Mouse (Mus musculus): ENCODE data around the gene Nipa2. TPM values are rescaled to one million over a fixed set of nuclear protein-coding genes. Genes with fewer than 3 reads are reported as not detected.
"Not testable (repeated sequence)": the region's sequence is repeated elsewhere in the genome, so short reads cannot be mapped to it uniquely, and the experiment has no call there.

Gene Nipa2
- total RNA-seq, 2 experiments from 2014 or later: 44.9 to 61.6 TPM

DNA sequence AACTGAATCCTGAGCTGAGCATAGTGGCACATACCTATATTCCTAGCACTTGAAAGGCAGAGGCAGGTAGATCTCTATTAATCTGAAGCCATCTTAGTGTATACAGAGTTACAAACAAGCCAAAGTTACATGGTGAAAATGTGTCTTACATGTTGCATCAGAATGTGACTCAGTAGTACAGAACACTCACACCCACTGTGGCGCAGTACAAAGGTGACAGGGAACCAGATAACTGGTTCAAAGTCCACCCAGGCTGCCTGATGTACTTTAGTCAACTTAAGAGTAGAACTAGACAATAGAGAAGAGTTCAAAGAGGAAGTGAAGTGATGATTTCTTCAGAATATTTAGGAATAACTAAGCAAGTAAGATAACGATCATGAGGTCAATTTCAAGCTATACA is 27.3 kb downstream of the Nipa2 start:
- DNase-seq: no peak

DNA sequence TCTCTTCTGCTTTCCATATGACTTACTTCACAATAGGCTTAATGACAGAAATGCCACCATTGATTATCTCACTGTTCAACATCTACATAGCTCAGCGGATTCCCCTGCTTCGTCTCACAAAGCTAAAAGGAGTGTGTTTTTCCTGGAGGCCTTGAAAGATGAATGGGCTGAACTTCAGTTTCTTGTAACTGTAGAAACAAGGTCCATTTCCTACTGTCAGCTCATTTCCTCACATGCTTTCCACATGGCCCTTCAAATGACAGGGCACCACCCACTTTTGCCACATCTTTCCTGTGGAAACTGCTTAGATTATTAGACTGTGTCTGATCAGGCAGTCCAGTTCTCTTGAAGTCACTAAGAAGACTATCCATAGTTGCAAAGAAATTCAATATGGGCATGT is 33.6 kb downstream of the Nipa2 start:
- no peak for DNase-seq

GRCm38 (mm10) chr7:55927262-55927661 is 35.0 kb downstream of the Nipa2 start:
- DNase-seq: no peak

DNA sequence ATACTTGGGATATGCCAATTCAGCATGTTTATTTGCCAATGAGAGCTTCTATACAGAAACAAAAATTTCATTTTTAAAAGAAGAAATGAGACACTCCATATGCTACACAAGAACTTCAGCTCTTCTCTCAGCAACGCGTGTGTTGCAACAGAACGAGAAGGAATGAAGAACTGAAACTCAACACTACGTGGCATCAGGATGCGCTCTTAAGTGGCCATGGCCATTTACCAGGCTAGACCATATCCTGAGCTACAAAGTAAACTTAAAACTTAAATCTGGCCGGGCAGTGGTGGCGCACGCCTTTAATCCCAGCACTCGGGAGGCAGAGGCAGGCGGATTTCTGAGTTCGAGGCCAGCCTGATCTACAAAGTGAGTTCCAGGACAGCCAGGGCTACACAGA is 43.9 kb downstream of the Nipa2 start:
- not testable (repeated sequence) for DNase-seq

- DNase-seq: no peak
These were observed 50.2 kb downstream of the Nipa2 start for GRCm38 (mm10) chr7:55912118-55912517.

DNA sequence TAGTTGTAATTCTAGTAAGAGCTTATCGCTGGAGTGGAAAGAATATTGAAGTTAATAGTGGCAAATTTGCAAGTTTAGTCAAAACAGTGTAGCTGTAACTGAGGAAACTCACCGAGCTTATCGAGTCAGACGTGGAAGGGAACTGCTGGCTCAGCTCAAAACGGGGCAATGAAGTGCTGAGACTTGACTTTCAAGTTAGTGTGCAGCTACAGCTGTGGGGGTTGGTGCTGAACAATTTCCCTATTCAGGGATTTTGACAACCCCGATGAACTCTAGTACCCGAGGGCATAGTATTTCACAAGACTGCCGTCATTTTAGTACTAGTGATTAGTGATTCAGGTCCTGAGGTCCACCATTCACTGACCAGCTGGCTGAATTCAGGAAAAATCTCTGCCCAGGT is 50.9 kb downstream of the Nipa2 start:
- DNase-seq: no peak

DNA sequence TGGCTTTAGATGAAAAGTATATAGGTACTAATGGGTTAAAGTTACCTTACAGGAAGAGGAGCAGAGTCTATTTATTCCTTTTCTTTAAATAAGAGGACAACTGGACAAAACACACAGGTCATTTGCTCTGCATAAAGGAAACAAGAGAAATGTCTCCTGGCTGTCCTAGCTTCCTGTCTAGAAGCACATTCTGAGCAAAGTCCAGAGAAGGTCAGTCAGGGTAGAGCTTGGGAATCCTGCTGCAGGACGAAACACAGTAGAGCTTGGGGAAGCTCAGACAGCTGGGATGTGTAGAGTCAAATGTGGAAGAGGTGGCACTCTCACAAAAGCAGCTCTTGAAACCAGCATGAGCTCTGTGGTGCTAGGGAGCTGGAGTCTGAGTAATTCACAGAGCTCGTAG is 51.9 kb downstream of the Nipa2 start:
- DNase-seq: no peak

DNA sequence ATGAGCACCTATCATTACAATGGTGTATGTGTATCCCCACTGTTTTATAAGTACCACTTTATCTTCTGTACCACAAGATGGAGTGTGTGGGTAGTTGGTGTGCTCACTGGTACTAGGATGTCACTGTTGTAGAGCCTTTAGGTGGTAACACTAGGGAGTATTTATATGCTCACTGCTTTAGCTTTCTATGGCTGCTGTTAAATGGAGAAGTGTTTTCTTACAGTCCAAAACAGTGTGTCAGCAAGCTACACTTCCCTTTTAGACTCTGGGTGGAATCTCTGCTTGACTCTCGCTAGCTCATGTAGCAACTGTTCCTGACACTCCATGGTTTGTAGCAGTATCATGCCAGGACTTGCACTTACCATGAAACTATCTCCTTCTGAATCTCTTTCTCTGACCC is 52.8 kb downstream of the Nipa2 start:
- DNase-seq: no peak

DNA sequence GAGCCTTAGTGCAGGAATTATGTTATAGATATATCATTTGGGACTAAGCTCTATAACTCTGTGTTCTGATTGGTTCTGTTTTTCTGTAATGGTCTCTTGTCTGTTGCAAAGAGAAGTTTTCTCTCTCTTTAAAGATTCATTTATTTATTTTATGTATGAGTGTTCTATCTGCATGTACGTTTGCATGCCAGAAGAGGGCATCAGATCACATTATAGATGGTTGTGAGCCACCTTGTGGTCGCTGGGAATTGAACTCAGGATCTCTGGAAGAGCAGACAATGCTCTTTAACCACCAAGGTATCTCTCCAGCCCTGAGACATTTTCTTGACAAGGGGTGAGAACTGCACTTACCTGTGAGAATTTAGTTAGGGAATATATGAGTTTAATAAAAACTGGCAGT is 56.8 kb downstream of the Nipa2 start:
- no peak for DNase-seq

GRCm38 (mm10) chr7:55903766-55904165 is 58.5 kb downstream of the Nipa2 start:
- no peak for DNase-seq

DNA sequence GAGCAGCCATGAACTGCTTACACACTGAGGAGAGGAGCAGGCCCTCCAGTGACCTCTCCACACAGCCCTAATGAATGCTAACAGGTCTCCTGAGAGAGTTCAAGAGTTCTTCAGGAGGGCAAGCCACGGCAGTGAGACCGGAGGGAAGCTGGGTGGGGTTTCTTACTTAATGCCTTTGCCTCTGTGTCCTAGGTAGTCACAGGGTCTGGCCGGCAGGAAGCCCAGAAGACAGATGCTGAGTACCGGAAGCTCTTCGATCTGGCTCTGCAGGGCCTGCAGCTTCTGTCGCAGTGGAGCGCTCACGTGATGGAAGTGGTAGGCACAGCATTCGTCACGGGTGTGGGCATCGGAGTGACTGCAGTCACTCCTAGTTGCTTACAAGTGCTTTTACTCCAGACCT is 70.5 kb downstream of the Nipa2 start:
- DNase-seq: no peak

DNA sequence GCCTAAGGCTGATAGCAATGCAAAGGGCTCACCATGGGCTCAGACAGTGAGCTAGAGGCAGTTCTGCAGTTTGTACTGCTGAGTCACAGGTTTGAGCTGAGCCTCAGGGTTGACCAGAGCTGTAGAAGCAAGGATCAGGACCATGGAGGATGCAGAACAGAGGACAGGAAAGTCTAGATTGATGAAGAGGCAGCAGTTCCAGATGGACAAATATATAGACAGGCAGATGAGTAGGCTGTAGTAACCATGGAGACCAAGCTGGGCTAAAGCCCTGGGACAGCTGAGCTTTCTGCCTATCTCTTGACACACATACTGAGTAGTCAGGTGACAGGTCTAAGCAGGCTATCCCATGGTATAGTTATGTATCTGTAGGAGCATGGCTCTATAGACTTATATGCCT is 71.5 kb downstream of the Nipa2 start:
- no peak for DNase-seq

DNA sequence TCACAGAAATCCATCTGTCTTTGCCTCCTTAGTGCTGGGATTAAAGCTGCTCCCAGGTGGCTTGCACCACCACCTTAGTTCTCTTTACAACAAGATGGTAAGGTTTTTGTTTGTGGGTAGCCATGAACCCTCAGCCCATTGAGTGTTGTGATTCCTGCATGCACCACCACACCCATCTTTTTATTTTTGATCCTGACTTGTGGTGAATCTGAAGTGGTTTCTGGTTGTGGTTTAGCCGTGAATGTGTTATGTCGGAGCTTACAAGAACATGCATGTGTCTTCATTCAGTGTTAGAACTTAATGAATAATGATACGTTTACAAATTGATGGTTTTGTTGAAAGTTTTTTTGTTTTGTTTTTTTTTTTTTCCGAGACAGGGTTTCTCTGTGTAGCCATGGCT is 72.3 kb downstream of the Nipa2 start:
- no peak for DNase-seq

- DNase-seq: no peak
These were observed 73.7 kb downstream of the Nipa2 start for GRCm38 (mm10) chr7:55888603-55889002.

Other genes with a start within 250 kb of the Nipa2 start
- gene Siglech, start 194.3 kb downstream of the Nipa2 start, total RNA-seq (2021): 10 to 100 TPM; 12.4 to 13.5 TPM
- 10 to 100 TPM; 30.3 to 30.9 TPM for gene Tubgcp5, start 168.3 kb downstream of the Nipa2 start, total RNA-seq (2021)
- gene Cyfip1, start 120.7 kb downstream of the Nipa2 start, total RNA-seq (2021): 100 to 1,000 TPM; 107 to 121 TPM
- gene Nipa1, start 57.5 kb upstream of the Nipa2 start, total RNA-seq (2021): 10 to 100 TPM; 60.5 to 61.2 TPM
- gene Herc2, start 87.7 kb upstream of the Nipa2 start, total RNA-seq (2021): 100 to 1,000 TPM; 138 to 151 TPM